Comparison of ENCODE assay signal across 24 mouse cellular contexts in genomic region chr7:114783291-114783690, GRCm38 (mm10). TPM values are rescaled to one million over a fixed set of nuclear protein-coding genes. Genes with fewer than 3 reads are reported as not detected.
"Had no signal": no experiment of that assay in that cellular context is flagged by ENCODE, and none has a peak within 500 bp of the region (broad histone marks: within the 10 kb centered on the region; RNA-seq: fewer than 3 reads in every experiment).

No protein-coding gene starts in this region.

- DNase-seq: left cerebral cortex, postnatal 4 days; lung, adult 18-20 months; lung, postnatal 10 days; lung, postnatal 36 days; retina, postnatal 1 day; right cerebral cortex, postnatal 25 days; spleen, adult 18-20 months; thymus, postnatal 36 days had no signal

- ATAC-seq: intestine, embryonic 15.5 days; liver, embryonic 12.5 days; midbrain, embryonic 13.5 days; midbrain, embryonic 16.5 days had no signal

- H3K9me3 ChIP-seq: intestine, embryonic 15.5 days; limb, embryonic 12.5 days; limb, embryonic 15.5 days; liver, embryonic 12.5 days; liver, embryonic 15.5 days; lung, embryonic 15.5 days; megakaryocyte, embryonic 14.5 days; midbrain, embryonic 10.5 days; midbrain, embryonic 13.5 days; neural tube, embryonic 13.5 days; stomach, embryonic 15.5 days had no signal

- H3K27me3 ChIP-seq: intestine, embryonic 15.5 days; limb, embryonic 12.5 days; limb, embryonic 15.5 days; liver, embryonic 12.5 days; liver, embryonic 15.5 days; lung, embryonic 15.5 days; midbrain, embryonic 13.5 days; neural tube, embryonic 13.5 days; stomach, embryonic 15.5 days had no signal

- H3K27ac ChIP-seq: intestine, embryonic 15.5 days; kidney, postnatal 0 days; limb, embryonic 12.5 days; limb, embryonic 15.5 days; liver, embryonic 12.5 days; liver, embryonic 15.5 days; lung, embryonic 15.5 days; midbrain, embryonic 10.5 days; midbrain, embryonic 13.5 days; neural tube, embryonic 13.5 days; stomach, embryonic 15.5 days had no signal

- H3K4me2 ChIP-seq: intestine, embryonic 15.5 days; limb, embryonic 12.5 days; limb, embryonic 15.5 days; liver, embryonic 12.5 days; liver, embryonic 15.5 days; lung, embryonic 15.5 days; midbrain, embryonic 13.5 days; neural tube, embryonic 13.5 days; stomach, embryonic 15.5 days had no signal

- H3K4me3 ChIP-seq: intestine, embryonic 15.5 days; limb, embryonic 12.5 days; limb, embryonic 15.5 days; liver, embryonic 12.5 days; liver, embryonic 15.5 days; lung, embryonic 15.5 days; megakaryocyte, embryonic 14.5 days; midbrain, embryonic 10.5 days; midbrain, embryonic 13.5 days; myocyte; neural tube, embryonic 13.5 days; stomach, embryonic 15.5 days had no signal

- H3K4me1 ChIP-seq: intestine, embryonic 15.5 days; limb, embryonic 12.5 days; limb, embryonic 15.5 days; liver, embryonic 12.5 days; liver, embryonic 15.5 days; lung, embryonic 15.5 days; megakaryocyte, embryonic 14.5 days; midbrain, embryonic 10.5 days; midbrain, embryonic 13.5 days; neural tube, embryonic 13.5 days; stomach, embryonic 15.5 days had no signal

- H3K9ac ChIP-seq: intestine, embryonic 15.5 days; limb, embryonic 12.5 days; limb, embryonic 15.5 days; liver, embryonic 12.5 days; liver, embryonic 15.5 days; lung, embryonic 15.5 days; midbrain, embryonic 13.5 days; neural tube, embryonic 13.5 days; stomach, embryonic 15.5 days had no signal

- H3K36me3 ChIP-seq: intestine, embryonic 15.5 days; limb, embryonic 12.5 days; limb, embryonic 15.5 days; liver, embryonic 12.5 days; liver, embryonic 15.5 days; lung, embryonic 15.5 days; midbrain, embryonic 10.5 days; midbrain, embryonic 13.5 days; neural tube, embryonic 13.5 days; stomach, embryonic 15.5 days had no signal

RNA-seq across cellular contexts. Expression of gene Insc, which starts 39.8 kb away (rescaled TPM):
- total RNA-seq: monocyte, adult 5-6 weeks; neutrophil, adult 5-6 weeks had no signal
